Mouse (Mus musculus) midbrain, embryonic 16.5 days (tissue): ENCODE results near the gene Tekt4. TPM values are rescaled to one million over a fixed set of nuclear protein-coding genes. Genes with fewer than 3 reads are reported as not detected.
A peak's percentile ranks its signal among the peaks of the same experiment; 100 is the strongest.

ENCODE experiments used
- ATAC-seq: fragments of 200-750 bp; cut with Nextera tagmentation; 2 replicates; pipeline ENCODE4 v1.8.0; 2017; ENCODE audit warnings: moderate TSS enrichment
- H3K27ac ChIP-seq: fragments of 300-500 bp; sonication (generic); 2 replicates; pipeline ENCODE4 v1.5.1; 2014; ENCODE audit warnings: mild to moderate bottlenecking, low read length, mixed read lengths
- H3K27me3 ChIP-seq: fragments of 300-500 bp; sonication (generic); 2 replicates; pipeline ENCODE4 v1.6.1; 2014; ENCODE audit warnings: low read depth, low read length, mixed read lengths; ENCODE audit not compliant: control insufficient read depth, insufficient read depth
- H3K36me3 ChIP-seq: fragments of 300-500 bp; sonication (generic); 2 replicates; pipeline ENCODE4 v1.6.1; 2014; ENCODE audit warnings: mild to moderate bottlenecking, low read length, moderate library complexity, mixed read lengths; ENCODE audit not compliant: control insufficient read depth, insufficient read depth
- H3K4me1 ChIP-seq: fragments of 300-500 bp; sonication (generic); 2 replicates; pipeline ENCODE4 v1.6.1; 2014; ENCODE audit warnings: mild to moderate bottlenecking, low read length, mixed read lengths; ENCODE audit not compliant: control insufficient read depth, insufficient read depth
- H3K4me2 ChIP-seq: fragments of 300-500 bp; sonication (generic); 2 replicates; pipeline ENCODE4 v1.6.1; 2014; ENCODE audit warnings: mild to moderate bottlenecking, low read length, mixed read lengths
- H3K4me3 ChIP-seq: fragments of 300-500 bp; sonication (generic); 2 replicates; pipeline ENCODE4 v1.5.1; 2014; ENCODE audit warnings: low read depth, mild to moderate bottlenecking, low read length, moderate library complexity, mixed read lengths
- H3K9ac ChIP-seq: fragments of 300-500 bp; sonication (generic); 2 replicates; pipeline ENCODE4 v1.6.1; 2014; ENCODE audit warnings: low read depth, low read length, mixed read lengths
- H3K9me3 ChIP-seq: fragments of 300-500 bp; sonication (generic); replicated peaks from 2 replicates; pipeline ENCODE4 v1.6.1; 2014; ENCODE audit warnings: mild to moderate bottlenecking, low read length, mixed read lengths; ENCODE audit not compliant: control insufficient read depth, poor library complexity, severe bottlenecking
- WGBS: fragments of 180-500 bp; shearing (Covaris S2); extraction: QIAGEN DNeasy Blood & Tissue Kit; methylation state at CpG from one replicate; pipeline ENCODE4 v1.1.7; 2014; 5-methylcytosine and 5-hydroxymethylcytosine counted together
- polyA plus RNA-seq: library from polyadenylated mRNA; unstranded; fragments of >200 nt; fragmentation: Nextera tagmentation; extraction: Ambion mirVana; gene quantifications from 2 replicates; pipeline ENCODE4 v1.2.1, GENCODE M21; 2015

Gene Tekt4
- polyA plus RNA-seq, 1 experiment from 2014 or later = 1.5 TPM

- Histone ChIP-seq H3K27ac (no peak overlapping the region), H3K4me3 (no peak overlapping the region), H3K9me3 (no peaks in the 10 kb centered on the region), H3K4me1 (peaks cover 8% of the 10 kb centered on the region; the same call in 1 of the 2 replicates), H3K27me3 (peaks cover 10% of the 10 kb centered on the region), H3K9ac (no peak overlapping the region; the same call in 1 of the 2 replicates), H3K4me2 (no peak overlapping the region), H3K36me3 (no peaks in the 10 kb centered on the region)
- ATAC-seq = no peak
- 41% methylated on average over 19 of the region's 19 CpGs for WGBS
These were observed 21.7 kb downstream of the Tekt4 start for GRCm38 (mm10) chr17:25475946-25476744.

- H3K4me2 ChIP-seq = no peak overlapping the region
- H3K27me3 ChIP-seq = peaks cover 5% of the 10 kb centered on the region
- H3K9ac ChIP-seq = no peak overlapping the region
- no peak overlapping the region for H3K27ac ChIP-seq
- no peaks in the 10 kb centered on the region for H3K9me3 ChIP-seq
- H3K4me1 ChIP-seq = no peaks in the 10 kb centered on the region
- H3K4me3 ChIP-seq = no peak overlapping the region
- H3K36me3 ChIP-seq = no peaks in the 10 kb centered on the region
- no peak for ATAC-seq
- WGBS = 56% methylated on average over 8 of the region's 8 CpGs
These were observed 25.7 kb downstream of the Tekt4 start for GRCm38 (mm10) chr17:25480152-25480551.

- Histone ChIP-seq H3K4me1 (no peaks in the 10 kb centered on the region), H3K36me3 (no peaks in the 10 kb centered on the region), H3K4me2 (no peak overlapping the region), H3K9ac (no peak overlapping the region), H3K4me3 (no peak overlapping the region), H3K27ac (no peak overlapping the region), H3K27me3 (no peaks in the 10 kb centered on the region), H3K9me3 (no peaks in the 10 kb centered on the region)
- WGBS = 66% methylated on average over 4 of the region's 4 CpGs
- no peak for ATAC-seq
These were observed 26.4 kb downstream of the Tekt4 start for GRCm38 (mm10) chr17:25480820-25481219.

DNA sequence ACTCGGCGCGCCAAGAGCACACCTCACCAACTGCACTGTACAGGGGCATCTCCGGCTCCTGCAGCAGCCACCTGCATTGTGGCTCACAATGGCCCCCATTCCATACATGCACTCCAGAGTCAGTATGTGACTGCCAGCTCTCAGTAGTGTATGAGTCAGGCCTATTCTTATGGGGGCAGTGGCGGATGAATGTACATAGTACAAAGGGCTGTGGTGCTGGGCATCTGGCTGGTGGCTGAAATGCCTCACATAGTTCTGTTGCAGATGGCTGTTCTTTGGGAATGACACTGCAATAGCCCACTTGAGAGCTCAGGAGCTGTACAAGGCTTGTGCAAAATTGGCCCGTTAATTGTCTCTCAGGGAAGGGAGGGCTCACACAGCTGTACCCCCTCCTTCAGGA, 27.7 kb downstream of the Tekt4 start:
- Histone ChIP-seq H3K9me3 (no peaks in the 10 kb centered on the region), H3K27me3 (no peaks in the 10 kb centered on the region)

GRCm38 (mm10) chr17:25497013-25497412, 42.6 kb downstream of the Tekt4 start, which contains the start of gene Sstr5:
Gene Sstr5 (minus strand): TSS chr17:25497288.
- Histone ChIP-seq H3K4me3 (peak within 1 kb of the TSS; percentile 41), H3K4me2 (peak within 1 kb of the TSS; percentile 59), H3K9me3 (no peaks in the 10 kb centered on the region), H3K9ac (peak within 1 kb of the TSS; percentile 61), H3K36me3 (no peaks in the 10 kb centered on the region), H3K4me1 (peaks cover 6% of the 10 kb centered on the region; the same call in 1 of the 2 replicates), H3K27me3 (peaks cover 31% of the 10 kb centered on the region), H3K27ac (no peak within 1 kb of the TSS)
- WGBS = 1% methylated on average over 20 of the region's 28 CpGs
- ATAC-seq = no peak

More for the DNA sequence above, 27.7 kb downstream of the Tekt4 start:
- no peak overlapping the region for H3K27ac ChIP-seq
- no peaks in the 10 kb centered on the region for H3K36me3 ChIP-seq
- ATAC-seq = no peak
- no peak overlapping the region for H3K4me3 ChIP-seq
- H3K4me1 ChIP-seq = no peaks in the 10 kb centered on the region
- WGBS = 83% methylated on average over 6 of the region's 6 CpGs
- no peak overlapping the region for H3K4me2 ChIP-seq
- no peak overlapping the region for H3K9ac ChIP-seq

DNA sequence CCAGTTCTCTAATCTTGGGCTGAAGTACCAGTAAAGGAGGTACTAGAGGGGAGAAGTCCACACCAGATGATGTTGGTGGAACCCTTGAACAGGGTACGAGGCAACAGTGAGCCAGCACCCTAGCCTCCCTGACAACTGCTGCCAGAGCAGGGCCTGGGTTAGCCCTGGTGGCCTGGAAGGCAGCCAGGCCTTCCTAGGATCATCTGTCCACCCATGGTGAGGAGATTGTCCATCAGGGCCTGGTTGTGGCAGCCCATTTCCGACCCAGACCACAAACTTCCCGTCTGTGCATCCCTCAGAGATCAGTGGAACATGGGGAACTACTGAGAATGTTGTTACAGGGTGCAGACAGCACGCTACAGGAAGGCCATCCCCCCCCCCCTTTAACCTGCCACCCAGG, 48.2 kb downstream of the Tekt4 start:
- no peak overlapping the region for H3K4me2 ChIP-seq
- H3K4me1 ChIP-seq = 0 out of 2 replicates have a peak, but pooled peaks cover under 1% of the 10 kb centered on the region
- H3K4me3 ChIP-seq = no peak overlapping the region
- no peak overlapping the region for H3K27ac ChIP-seq
- peaks cover 6% of the 10 kb centered on the region for H3K27me3 ChIP-seq
- no peak for ATAC-seq
- no peaks in the 10 kb centered on the region for H3K36me3 ChIP-seq
- WGBS = 75% methylated on average over 4 of the region's 4 CpGs
- H3K9me3 ChIP-seq = no peaks in the 10 kb centered on the region
- H3K9ac ChIP-seq = no peak overlapping the region

- Histone ChIP-seq H3K27ac (no peak overlapping the region), H3K36me3 (no peaks in the 10 kb centered on the region), H3K9ac (no peak overlapping the region), H3K4me3 (no peak overlapping the region), H3K27me3 (no peaks in the 10 kb centered on the region), H3K9me3 (no peaks in the 10 kb centered on the region), H3K4me1 (no peaks in the 10 kb centered on the region), H3K4me2 (no peak overlapping the region)
- ATAC-seq = 0 out of 2 replicates have a peak, but pooled peaks have one; percentile 58
- WGBS = 17% methylated on average over 3 of the region's 3 CpGs
These were observed 53.4 kb downstream of the Tekt4 start for GRCm38 (mm10) chr17:25507799-25508198.

GRCm38 (mm10) chr17:25508860-25509577, 54.6 kb downstream of the Tekt4 start:
- WGBS = 48% methylated on average over 7 of the region's 7 CpGs
- Histone ChIP-seq H3K4me1 (no peaks in the 10 kb centered on the region), H3K4me2 (no peak overlapping the region), H3K27ac (no peak overlapping the region), H3K27me3 (no peaks in the 10 kb centered on the region), H3K9ac (no peak overlapping the region), H3K36me3 (no peaks in the 10 kb centered on the region), H3K4me3 (no peak overlapping the region), H3K9me3 (no peaks in the 10 kb centered on the region)
- ATAC-seq = no peak
